Mouse (Mus musculus): ENCODE measurements around the gene Hmg20a. TPM values are rescaled to one million over a fixed set of nuclear protein-coding genes. Genes with fewer than 3 reads are reported as not detected.

Hmg20a gene
- total RNA-seq, 2 experiments from 2014 or later, result 62.3 to 64.5 TPM

DNA sequence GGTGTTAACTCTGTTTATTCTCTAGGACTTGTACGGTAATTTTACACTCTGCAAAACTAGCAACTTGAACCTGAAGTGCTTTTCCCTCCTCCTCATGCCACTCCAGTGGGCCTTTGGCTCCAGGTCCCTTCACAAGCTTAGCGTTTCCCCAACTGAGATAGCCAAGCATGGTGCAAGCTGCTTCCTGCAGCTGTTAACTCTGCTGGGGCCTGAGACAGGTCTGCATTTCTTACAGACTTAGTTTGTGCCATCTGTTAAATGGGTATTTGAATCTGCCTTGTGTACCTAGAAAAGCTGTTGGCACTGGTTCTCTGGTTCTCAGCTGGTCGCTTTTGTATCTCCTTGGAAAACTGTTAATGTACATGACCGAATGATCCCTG, 89.3 kb downstream of the Hmg20a start:
- no peak for DNase-seq (ENCODE audit: low spot score in 2 of 2)
- intact Hi-C loops (cut with DNase I), result loop anchor here (2.0 to 5.0 kb wide), 3 partner anchors 45 to 245 kb away; no protein-coding TSS in a partner anchor

DNA sequence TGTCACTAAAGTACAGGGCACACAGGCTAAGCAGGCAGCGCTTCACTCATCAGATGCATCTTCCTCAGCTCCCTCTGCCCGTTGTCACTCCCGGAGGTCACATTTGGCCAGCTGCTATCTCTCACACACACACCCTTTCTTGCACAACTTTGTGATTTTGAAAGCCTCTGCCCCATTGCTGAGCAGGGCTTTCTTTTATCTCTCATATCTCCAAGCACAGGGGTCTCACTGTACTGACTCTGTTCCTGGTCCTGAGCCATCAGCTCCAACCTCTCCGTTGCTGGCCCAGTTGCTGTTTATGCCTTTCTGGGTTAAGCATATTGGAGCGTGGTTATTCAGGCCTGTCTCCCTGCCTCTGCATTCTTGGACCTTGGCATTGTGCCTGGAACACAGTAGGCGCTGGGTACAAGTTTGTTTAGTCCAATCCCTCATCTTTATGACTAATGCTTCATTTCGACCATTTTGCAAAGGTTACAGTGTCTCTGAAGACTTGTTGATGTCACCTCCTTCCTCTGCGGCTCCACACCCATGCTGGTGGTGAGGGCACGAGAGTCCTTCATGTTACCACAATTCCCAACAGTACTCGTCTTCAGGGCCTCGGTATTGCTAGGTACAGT, 90.5 kb downstream of the Hmg20a start:
- DNase-seq (ENCODE audit: low spot score in 2 of 2), result no peak
- intact Hi-C loops (cut with DNase I), result loop anchor here (5.0 kb wide), 2 partner anchors 93 to 247 kb away; no protein-coding TSS in a partner anchor

DNA sequence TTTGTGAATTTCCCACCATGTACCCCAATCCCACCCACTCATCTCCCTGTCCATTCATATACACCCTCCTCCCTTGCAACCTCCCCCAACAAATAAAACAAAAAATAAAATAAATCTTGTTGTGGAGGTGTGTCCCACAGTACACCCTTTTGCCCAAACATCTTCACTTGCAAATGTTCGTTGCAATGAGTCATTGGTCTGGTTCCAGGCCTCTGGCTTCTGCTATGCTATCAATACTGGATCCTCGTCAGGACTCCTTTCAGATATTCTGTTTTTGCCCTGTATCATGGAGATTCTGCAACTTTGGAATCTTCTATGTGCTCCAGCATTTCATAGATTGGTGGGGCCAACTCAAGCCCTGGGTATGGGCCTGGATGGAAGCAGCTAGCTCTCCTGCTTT, 91.9 kb downstream of the Hmg20a start:
- no peak for DNase-seq (ENCODE audit: low spot score in 2 of 2)
- intact Hi-C loops (cut with DNase I), result no loop called here

DNA sequence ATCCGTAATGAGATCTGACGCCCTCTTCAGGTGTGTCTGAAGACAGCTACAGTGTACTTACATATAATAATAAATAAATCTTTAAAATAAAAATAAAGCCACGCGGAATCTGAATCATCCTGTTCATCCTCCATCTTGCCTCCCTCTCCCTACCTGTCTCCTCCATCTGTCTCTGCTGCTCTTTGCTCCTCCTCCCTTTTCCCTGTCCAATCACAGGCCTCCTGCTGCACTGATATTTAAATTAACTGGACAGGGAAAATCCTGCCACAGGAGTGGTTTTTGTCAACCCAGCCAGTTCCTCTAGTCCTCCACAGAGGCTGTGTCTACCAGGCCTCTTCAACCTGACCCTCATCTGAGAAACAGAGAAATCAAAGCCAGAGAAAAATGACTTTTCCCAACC, 94.1 kb downstream of the Hmg20a start:
- no peak for DNase-seq (ENCODE audit: low spot score in 2 of 2)
- intact Hi-C loops (cut with DNase I), result no loop called here

DNA sequence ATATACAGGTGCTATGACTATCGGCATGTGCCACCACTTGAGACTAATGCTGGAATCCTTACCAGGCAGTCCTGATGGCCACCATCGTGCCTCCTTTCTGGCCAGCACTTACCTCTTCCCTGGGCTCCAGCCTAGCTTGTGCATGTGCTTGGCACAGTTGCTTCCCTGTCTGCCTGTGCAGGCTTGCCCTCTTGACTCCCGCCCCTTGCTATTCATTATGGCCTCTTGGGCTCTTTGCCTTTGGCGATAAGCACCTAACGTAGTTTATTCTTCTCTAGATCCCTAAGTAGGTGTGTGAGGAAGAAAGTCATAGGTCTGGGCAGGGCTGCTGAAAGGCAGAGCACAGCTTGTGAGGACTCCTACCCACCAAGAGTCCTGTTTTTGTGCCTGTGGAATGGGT, 96.7 kb downstream of the Hmg20a start:
- intact Hi-C loops (cut with DNase I), result no loop called here
- DNase-seq (ENCODE audit: low spot score in 2 of 2), result no peak

DNA sequence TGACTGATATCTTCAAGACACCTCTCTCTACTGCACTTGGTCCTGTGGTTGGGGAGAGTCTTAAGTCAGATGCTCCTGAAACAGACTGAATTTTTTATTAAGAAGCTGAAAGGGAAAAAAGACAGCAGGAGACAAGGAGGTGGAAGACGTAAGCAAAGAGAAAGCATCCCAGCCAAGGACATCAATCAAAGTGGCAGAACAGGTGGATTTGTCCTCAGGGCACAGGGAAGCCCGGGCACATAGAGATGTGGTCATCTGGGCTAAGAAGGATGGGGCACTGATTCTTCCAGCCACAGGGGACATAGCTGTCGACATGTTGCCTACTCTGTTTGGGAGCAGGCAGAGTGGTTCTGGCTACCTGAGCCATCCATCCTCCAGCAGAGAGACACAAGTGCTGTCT, 97.8 kb downstream of the Hmg20a start:
- intact Hi-C loops (cut with DNase I), result no loop called here
- DNase-seq (ENCODE audit: low spot score in 2 of 2), result no peak

DNA sequence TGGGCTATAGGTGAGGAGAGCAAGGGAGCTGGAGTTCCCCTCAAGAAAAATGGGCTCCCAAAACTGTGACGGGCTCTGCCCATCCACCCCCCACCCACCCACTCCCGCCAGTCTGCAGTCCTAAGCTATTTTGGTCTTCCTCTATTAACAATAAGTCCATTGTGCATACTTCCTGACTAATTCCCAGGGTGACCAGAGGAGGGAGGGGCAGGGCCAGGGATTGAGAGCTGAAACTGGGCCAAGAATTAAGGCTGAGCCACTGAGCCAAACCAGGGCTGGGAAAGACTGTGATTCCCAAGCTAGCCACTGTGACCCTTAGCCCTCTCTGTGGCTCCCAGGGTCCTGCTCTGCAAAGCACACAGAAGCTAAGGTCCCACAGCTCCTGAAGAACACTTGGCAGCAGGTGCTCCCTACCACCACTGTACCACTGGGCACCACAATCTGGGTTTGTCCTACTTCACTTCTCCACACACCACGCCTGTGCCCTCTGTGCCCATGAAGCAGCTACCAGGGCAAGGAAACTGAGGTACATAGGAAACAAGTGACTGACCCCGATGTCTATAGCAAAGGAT, 98.4 kb downstream of the Hmg20a start:
- intact Hi-C loops (cut with DNase I), result no loop called here
- DNase-seq (ENCODE audit: low spot score in 2 of 2), result no peak

DNA sequence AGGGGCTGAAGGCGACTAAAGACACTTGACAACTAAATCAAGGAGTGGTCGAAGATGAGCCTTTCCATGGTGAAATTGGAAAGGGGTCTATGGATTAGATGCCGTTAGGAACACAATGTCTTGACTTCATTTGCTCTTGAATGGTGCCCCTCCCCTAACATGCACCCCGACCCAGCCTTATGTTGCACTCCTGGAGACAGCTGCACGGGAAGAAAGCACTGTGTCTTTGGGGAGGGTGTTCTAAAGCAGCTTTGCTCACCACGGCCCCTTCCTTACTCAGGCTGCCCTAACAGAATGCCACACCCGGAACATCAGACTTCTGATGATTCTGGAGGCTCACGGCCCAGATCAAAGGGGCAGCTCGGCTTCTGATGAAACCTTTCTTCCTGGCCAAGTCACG, 103.9 kb downstream of the Hmg20a start:
- DNase-seq (ENCODE audit: low spot score in 2 of 2), result no peak
- intact Hi-C loops (cut with DNase I), result no loop called here

DNA sequence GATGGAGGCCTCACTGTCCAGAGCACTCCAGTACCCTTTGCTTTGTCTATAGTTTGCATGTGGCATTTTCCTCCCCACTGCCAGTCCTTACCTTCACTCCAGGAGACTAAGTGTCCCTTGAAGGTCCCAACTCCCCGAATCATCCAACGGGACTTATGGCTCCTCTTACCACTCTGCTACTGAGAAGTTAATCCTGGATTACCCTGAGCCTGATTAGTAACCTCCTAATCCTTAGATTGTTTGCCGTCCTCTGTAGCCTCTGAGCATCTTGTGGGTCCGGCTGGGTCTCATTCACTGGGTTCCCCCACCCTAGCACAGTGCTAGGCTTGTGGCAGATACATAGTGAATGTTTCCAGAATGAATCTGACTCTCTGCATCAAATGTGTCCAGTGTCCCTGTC, 109.5 kb downstream of the Hmg20a start:
- DNase-seq (ENCODE audit: low spot score in 2 of 2), result no peak
- intact Hi-C loops (cut with DNase I), result no loop called here

DNA sequence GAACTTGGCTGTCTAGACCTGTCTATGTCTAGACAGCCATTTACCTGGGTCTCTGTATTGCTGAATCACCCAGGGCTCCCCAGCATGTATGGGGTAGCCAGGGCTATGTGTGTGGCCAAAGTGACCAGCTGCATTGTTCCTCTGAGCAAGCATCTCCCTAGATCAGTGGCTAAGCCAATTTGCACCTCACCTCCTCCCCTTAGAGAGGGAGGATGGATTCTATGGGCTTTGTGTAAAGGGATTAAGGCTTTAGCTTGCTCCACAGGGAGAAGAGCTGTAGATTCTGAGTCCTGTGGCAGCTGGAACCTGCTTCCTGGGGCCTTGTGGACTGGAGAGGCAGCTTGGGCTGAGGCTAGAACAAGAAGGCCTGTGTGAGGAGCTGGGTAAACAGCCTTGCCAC, 113.6 kb downstream of the Hmg20a start:
- intact Hi-C loops (cut with DNase I), result no loop called here

DNA sequence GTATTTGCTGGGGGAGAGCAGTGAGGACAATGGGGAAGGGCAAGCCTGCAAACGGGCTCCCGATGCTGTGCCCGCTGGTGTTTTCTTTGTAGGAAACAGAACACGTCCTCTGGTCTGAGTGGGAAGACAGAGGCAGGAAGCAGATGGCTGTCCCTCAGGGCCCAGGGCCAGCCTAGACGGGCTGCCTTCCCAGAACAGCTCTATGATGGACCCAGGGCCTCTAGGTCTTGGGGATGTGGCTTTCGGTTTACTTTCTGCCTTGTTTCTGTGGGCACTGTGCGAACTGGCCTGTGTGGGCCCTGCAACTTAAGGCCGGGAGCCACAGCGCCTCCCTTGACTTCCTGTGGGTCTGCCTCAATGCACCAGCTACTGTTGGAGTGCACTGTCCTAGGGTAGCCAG, 115.5 kb downstream of the Hmg20a start:
- intact Hi-C loops (cut with DNase I), result no loop called here

More for the DNA sequence above, 113.6 kb downstream of the Hmg20a start:
- no peak for DNase-seq (ENCODE audit: low spot score in 2 of 2)

DNA sequence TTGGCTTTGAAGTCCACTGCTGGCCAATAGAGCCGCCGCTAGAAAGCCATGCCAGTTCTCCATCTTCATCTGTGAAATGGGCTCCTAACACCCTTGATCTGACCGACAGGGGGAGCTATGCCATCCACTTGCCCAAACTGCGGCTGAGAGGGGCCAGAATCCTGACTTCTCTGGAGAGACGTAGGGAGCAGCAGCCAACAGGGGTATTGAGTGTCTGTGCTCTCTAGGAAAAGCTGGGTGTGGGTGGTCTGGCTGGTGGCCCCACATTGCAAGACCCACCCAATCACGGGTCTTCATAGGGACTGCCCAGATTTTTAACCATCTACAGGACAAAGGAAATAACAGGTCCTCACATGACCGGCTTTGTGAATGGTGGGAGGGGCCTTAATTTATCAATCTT, 116.3 kb downstream of the Hmg20a start:
- DNase-seq (ENCODE audit: low spot score in 2 of 2), result no peak
- intact Hi-C loops (cut with DNase I), result no loop called here

More for the DNA sequence above, 115.5 kb downstream of the Hmg20a start:
- no peak for DNase-seq (ENCODE audit: low spot score in 2 of 2)

DNA sequence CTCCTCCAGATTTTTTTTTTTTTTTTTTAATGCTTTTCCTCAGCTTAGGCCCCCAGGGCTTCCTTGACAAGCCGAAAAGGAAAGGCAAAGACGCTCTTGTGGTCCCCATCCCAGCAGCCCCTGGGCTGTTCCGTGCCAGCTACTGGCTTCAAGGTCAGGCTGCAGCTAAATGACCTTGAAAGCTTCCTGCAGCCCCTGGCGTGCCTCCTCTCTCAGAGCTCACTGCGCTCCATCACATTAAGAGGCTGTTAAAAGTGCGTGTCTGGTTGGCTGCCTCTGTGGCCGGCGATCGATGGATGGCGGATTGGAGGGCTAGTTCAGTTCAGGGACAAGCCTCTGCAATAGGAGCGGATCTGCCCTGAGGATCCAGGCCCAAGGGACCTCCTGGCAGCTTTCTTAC, 117.0 kb downstream of the Hmg20a start:
- intact Hi-C loops (cut with DNase I), result no loop called here
- DNase-seq (ENCODE audit: low spot score in 2 of 2), result no peak

DNA sequence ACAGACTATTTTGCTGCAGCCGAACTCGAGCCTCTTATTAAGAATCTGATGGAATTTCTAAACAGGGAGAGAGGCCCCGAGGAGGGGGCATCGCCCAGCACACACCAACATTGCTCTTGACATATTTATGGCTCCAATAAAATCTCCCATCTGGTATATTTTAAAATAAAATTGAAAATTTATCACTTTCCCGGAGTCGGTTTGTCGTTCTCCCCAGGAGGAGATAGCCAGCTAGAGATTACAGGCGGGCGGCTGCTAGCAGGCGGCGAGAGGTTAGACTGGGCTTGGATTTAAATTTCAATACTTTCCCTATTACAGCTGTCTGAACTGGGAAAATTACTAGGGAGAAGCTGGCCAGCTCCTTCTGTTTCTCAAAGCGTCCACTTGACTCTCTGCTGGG, 121.6 kb downstream of the Hmg20a start:
- no peak for DNase-seq (ENCODE audit: low spot score in 2 of 2)
- intact Hi-C loops (cut with DNase I), result no loop called here

DNA sequence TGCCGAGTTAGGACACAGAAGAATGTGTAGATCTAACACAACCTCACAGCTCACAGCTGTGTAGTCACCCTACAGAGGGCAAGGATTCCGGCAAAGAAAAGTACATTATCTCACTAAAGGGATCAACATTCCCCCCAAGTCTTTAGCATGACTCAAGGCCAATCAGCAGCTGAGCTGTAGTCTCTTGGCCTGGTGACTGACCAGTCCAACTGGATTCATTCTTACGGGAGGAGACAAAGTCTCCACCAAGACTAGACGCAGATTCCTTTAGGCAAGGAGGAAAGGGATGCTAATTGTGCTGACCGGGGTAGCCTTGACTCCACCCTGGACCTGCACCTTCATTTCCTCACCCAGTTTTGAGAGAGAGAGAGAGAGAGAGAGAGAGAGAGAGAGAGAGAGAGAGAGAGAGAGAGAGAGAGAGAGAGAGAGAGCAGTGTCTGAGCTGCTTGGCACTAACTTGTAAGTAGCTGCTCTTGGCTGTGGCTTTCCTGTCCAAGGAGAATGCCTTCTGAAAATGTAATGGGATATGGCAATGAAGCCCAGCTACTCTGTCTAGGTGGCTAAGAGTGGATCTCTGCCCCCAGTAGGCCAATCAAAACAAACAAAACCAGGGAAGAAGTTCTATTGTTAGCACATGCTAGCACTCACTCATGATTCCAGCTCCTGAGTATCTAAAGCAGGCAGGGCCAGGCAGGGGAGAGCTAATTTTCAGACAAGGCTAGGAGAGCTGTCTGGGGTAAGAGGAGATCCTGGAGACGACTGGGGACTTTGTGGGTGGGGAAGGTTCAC, 126.5 kb downstream of the Hmg20a start:
- no peak for DNase-seq (ENCODE audit: low spot score in 2 of 2)
- intact Hi-C loops (cut with DNase I), result no loop called here

Other genes starting within 250 kb of the Hmg20a start
- gene Peak1, start 542 bp upstream of the Hmg20a start, total RNA-seq (2021), result 10 to 100 TPM; 34.1 to 34.3 TPM